Mouse (Mus musculus): ENCODE results near the gene Vmn2r29. TPM values are rescaled to one million over a fixed set of nuclear protein-coding genes. Genes with fewer than 3 reads are reported as not detected.
"Not testable (repeated sequence)": the region's sequence is repeated elsewhere in the genome, so short reads cannot be mapped to it uniquely, and the experiment has no call there.

The Vmn2r29 gene
- polyA plus RNA-seq (2016; fragmentation: Nextera tagmentation; extraction: Ambion mirVana), result 0.20 TPM in 1 of 2 replicates, not detected in the other

DNA sequence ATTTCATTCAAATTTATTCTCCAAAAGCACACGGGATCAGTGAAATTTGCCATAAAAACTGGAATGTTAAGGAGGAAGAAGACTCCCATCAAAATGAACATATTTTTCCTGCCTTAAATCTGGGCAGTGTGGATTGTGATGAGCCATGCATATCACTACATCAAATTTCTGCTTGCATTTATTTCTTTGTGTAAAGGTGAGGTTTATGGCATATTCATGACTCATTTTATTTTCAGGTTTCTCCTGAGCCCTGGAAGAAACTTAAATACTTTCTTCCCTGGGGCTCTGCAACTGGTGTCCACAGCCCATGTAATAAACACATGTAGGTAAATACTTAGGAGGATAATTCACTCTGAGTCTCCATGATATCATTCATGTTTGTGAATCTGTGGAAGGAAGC lies at the start of gene Vmn2r29:
TSS of gene Vmn2r29 (minus strand) at position 101 of the 400 bp plus-strand sequence.
- H3K27ac ChIP-seq; H3K36me3 ChIP-seq (replicated peaks); H3K4me3 ChIP-seq; H3K9me3 ChIP-seq; DNase-seq (ENCODE audit: extremely low spot score, low spot score); H3K4me1 ChIP-seq; H3K27me3 ChIP-seq (ENCODE audit: poor library complexity, severe bottlenecking): not testable (repeated sequence)
- WGBS, result no CpG with 5 or more reads among the region's 1 CpGs

DNA sequence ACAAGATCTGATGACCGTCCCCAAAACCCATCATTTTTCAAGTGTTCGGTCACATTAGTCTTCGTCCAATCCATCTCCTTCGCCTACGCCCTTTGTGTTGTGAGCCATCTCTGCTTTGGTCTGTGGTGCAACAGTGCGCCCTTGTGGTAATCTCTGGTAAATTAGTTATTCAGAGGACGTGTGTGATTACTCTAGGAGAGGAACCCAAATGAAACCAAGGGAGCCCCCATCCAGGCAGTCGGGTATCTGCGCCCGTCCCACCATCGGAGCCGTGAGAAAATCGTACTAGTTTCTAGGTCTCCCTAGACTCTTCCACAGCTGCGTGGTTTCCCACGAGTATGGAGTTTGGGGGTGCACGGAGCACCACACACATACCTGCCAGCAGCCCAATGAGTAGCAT lies 48.5 kb upstream of the Vmn2r29 start:
- H3K27ac ChIP-seq, result no peak overlapping the region
- peaks cover 59% of the 10 kb centered on the region for H3K36me3 ChIP-seq (replicated peaks)
- peaks cover 5% of the 10 kb centered on the region for H3K27me3 ChIP-seq (ENCODE audit: poor library complexity, severe bottlenecking)
- peaks cover 14% of the 10 kb centered on the region for H3K4me1 ChIP-seq
- WGBS, result 88% methylated on average over 16 of the region's 16 CpGs
- no peak overlapping the region for H3K4me3 ChIP-seq
- DNase-seq (ENCODE audit: extremely low spot score, low spot score), result peak; percentile 27
- H3K9me3 ChIP-seq, result peaks cover 20% of the 10 kb centered on the region

DNA sequence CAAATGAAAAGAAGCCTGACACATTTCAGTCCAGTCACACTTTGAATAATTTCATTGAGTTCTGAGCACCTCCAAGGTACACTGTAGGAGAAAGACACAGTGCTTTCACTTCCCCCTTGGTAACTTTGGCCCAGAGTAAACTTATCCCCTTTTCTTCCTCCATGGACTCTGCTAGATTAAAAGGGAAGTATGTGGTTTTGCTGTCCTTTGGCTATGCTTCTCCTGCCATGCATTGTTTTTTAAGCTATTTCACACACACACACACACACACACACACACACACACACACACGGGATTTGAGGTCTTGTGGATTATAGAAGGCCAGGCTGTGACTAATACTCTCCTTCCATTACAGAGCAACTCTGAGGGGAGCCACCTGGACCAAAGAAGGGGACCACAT lies 34.3 kb upstream of the Vmn2r29 start:
- H3K4me1 ChIP-seq, result no peaks in the 10 kb centered on the region
- H3K4me3 ChIP-seq, result no peak overlapping the region
- peaks cover 8% of the 10 kb centered on the region for H3K9me3 ChIP-seq
- no peaks in the 10 kb centered on the region for H3K27me3 ChIP-seq (ENCODE audit: poor library complexity, severe bottlenecking)
- no peak for DNase-seq (ENCODE audit: extremely low spot score, low spot score)
- no peak overlapping the region for H3K27ac ChIP-seq
- H3K36me3 ChIP-seq (replicated peaks), result peaks cover 35% of the 10 kb centered on the region
- 67% methylated on average over 1 of the region's 1 CpGs for WGBS

DNA sequence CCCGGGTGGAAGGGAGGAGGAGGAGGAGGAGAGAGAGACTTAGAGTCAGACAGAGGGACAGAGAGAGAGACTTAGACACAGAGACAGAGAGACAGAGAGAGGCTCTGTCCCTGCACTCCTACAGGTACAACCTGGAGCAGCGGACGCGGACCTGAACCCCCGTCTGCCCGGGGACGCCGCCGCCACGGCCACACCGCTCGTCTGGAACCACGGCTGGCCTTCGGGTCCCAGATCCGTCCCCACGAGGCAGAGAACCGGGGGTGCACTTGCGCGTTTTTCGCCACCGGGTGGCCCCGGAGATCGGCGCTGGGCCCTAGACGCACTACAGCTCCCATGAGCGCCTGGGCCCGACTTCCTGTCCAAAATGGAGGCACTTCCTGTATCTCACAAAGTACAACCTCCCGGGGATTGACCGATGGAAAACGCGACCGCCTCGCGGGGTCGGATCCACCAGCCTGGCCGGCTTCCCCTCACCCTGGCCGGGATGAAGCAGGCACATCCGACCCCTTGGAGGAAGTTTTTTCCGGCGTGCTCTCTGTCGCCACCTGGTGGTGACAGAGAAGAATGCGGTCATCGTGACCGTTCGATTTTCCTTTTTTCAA lies 30.9 kb upstream of the Vmn2r29 start, which contains the start of gene Gm45844:
TSS of gene Gm45844 (minus strand) at position 324 of the 602 bp plus-strand sequence.
- H3K9me3 ChIP-seq; H3K4me1 ChIP-seq; H3K27me3 ChIP-seq (ENCODE audit: poor library complexity, severe bottlenecking); H3K36me3 ChIP-seq (replicated peaks): not testable (repeated sequence)
- WGBS, result 51% methylated on average over 45 of the region's 45 CpGs
- DNase-seq (ENCODE audit: extremely low spot score, low spot score), result peak; percentile 64
- peak within 1 kb of the TSS; percentile 73 for H3K27ac ChIP-seq
- H3K4me3 ChIP-seq, result peak within 1 kb of the TSS; percentile 42

DNA sequence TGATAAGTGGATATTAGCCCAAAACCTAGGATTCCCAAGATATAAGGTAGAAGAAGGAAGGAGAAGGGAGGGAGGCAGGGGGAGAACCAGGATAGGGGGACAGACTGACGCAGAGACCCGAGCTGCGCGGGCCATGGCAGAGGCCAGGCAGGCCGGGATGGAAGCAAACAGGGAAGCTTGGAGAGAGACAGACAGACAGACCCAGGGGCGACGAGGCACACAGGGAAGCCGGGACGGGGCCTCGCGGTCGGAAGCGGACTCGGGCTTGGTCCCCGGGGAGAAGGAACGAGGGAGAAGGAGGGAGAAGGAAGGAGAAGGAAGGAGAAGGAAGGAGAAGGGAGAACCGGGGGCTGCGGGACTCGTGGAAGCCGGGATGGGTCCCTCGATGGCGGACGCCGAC lies 30.4 kb upstream of the Vmn2r29 start:
- 53% methylated on average over 24 of the region's 24 CpGs for WGBS
- peak; percentile 50 for DNase-seq (ENCODE audit: extremely low spot score, low spot score)
- peak overlapping the region; percentile 42 for H3K4me3 ChIP-seq
- not testable (repeated sequence) for H3K36me3 ChIP-seq (replicated peaks); H3K4me1 ChIP-seq; H3K27me3 ChIP-seq (ENCODE audit: poor library complexity, severe bottlenecking); H3K9me3 ChIP-seq
- peak overlapping the region; percentile 73 for H3K27ac ChIP-seq

DNA sequence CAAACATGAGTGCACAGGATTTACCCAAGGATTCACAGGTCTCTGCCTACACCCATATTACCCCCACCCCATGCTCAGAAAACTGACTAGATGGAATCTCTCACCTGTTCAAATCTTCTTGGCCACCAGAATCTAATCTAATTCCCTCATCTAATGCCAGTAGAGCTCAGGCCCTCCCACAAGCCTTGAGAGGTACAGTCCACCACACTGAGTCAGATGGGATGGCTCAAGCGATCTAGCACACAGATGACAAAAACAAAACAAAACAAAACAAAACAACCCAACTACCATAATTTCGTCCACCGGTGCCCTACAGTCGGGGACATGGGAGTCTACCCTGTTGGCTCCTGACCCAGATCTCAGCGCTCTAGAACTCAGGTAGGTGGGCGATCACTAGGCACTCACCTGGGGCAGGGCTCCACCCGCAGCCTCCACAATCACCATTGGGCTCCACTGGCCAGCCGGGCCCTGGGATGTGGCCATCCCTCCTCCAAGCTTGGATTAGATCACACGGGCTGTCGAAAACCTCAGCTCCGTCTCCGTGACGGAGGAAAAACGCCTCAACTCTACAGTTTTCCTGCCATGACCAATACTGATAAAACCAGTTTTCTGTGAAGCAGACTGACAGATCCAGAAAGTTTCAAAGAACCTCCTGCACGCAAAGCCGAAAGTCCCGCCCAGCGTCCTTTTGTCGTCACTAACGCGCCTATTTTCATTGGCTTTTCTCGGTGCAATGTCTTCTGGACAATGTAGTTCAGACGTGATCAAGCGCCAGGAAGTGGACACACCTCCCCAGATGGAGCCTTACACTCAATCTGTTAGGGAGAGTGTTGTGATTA lies 37.6 kb downstream of the Vmn2r29 start, which contains the start of gene Zfp772:
TSS of gene Zfp772 (minus strand) at position 686 of the 839 bp plus-strand sequence.
- not testable (repeated sequence) for H3K27ac ChIP-seq; H3K27me3 ChIP-seq (ENCODE audit: poor library complexity, severe bottlenecking); H3K9me3 ChIP-seq; H3K4me1 ChIP-seq; DNase-seq (ENCODE audit: extremely low spot score, low spot score)
- 3% methylated on average over 24 of the region's 24 CpGs for WGBS
- Histone ChIP-seq H3K36me3 (replicated peaks) (peaks cover 16% of the 10 kb centered on the region), H3K4me3 (peak within 1 kb of the TSS; percentile 56)

DNA sequence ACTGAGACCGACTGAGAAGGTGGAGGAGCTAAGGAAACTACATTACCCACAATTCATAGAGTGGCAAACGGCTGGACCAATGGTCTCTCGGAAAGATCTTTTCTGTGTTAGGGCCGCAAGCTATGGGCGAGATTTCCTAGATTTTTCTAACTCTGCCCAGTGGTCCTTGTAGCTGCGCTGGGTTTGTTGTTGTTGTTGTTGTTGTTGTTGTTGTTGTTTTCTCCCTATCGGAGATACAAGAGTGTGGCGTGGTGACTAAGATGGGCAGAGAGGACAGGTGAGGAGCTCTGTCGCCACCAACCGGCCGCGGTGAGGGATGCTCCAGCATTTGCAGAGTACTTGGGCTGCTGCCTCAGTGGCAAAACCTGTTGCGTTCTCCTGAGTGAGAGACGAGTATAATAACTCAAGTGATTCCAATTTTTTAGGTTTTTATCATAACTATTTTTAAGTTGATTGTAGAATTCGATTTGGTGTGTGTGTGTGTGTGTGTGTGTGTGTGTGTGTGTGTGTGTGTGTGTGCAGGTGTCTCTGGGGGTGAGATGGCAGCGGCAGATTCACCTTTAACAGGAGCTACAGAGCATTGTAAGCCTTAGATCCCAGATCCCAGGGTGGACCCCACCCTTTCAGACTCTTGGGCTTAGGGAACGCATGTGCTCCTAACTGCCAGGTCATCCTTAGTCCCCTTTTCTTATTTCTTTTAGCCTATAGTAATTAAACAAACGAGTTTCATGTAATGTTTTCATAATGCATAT lies 58.8 kb downstream of the Vmn2r29 start:
- Histone ChIP-seq H3K4me3 (peak overlapping the region; percentile 60), H3K27ac (peak overlapping the region; percentile 80), H3K27me3 (ENCODE audit: poor library complexity, severe bottlenecking) (no peaks in the 10 kb centered on the region), H3K36me3 (replicated peaks) (0 out of 2 replicates have a peak, but pooled peaks cover 3% of the 10 kb centered on the region), H3K9me3 (no peaks in the 10 kb centered on the region), H3K4me1 (0 out of 2 replicates have a peak, but pooled peaks cover 2% of the 10 kb centered on the region)
- peak; percentile 75 for DNase-seq (ENCODE audit: extremely low spot score, low spot score)
- 13% methylated on average over 18 of the region's 18 CpGs for WGBS

DNA sequence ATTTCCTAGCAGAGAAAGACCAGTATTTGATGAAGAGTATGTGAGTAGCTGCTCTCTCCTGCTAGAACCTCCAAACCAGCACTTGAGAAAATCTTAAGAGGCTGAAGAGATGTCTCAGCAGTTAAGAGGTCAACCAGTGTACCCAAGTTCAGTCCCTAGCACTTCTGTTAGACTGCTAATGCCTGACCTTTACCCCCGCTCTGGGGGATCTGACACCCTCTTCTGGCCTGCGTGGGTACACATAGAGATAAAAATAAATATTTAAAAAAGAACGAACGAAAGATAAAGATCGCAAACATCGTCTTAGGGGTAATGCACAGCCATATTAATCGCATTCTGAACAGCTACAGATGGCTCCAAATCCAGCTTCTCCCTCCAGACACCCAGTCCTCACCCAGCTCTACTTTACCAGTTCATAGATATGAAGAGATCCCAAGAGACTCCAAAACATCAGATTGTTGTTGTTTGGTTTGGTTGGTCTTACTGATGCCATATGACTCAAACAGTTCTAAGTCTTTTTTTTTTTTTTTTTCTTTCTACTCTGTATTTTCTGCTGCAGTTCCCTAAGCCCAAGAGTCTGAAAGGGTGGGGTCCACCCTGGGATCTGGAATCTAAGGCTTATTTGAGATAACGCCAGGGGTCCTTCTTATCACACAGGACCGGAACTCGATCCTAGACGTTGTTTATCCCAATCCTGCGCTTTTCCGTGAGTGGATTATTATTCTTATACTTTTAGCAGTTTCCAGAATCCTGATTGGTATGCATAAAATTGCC lies 59.5 kb downstream of the Vmn2r29 start:
- Histone ChIP-seq H3K27ac (no peak overlapping the region; the same call in 1 of the 2 replicates), H3K36me3 (replicated peaks) (peaks cover 10% of the 10 kb centered on the region), H3K27me3 (ENCODE audit: poor library complexity, severe bottlenecking) (no peaks in the 10 kb centered on the region), H3K9me3 (no peaks in the 10 kb centered on the region), H3K4me3 (peak overlapping the region; percentile 60), H3K4me1 (0 out of 2 replicates have a peak, but pooled peaks cover 2% of the 10 kb centered on the region)
- DNase-seq (ENCODE audit: extremely low spot score, low spot score), result no peak
- 43% methylated on average over 13 of the region's 13 CpGs for WGBS

DNA sequence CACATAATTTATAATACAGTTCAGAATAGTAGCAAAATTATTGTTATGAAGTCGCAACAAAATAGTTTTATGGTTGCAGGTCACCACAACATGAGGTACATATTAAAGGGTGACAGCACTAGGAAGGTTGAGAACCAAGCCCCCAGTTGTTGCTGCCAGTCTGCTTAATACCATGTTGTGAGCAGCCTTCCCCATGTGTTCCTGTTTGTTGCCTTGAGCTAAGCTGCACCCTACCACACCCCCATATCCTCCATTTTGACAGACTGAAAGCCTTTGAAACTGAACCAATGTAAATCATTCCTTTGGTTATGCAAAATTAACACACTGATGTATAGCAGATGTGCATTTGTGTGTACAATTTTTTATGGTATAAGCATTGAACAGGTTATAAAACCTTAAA lies 61.2 kb downstream of the Vmn2r29 start:
- Histone ChIP-seq H3K27ac (no peak overlapping the region), H3K4me3 (no peak overlapping the region), H3K4me1 (0 out of 2 replicates have a peak, but pooled peaks cover 2% of the 10 kb centered on the region), H3K9me3 (no peaks in the 10 kb centered on the region), H3K27me3 (ENCODE audit: poor library complexity, severe bottlenecking) (no peaks in the 10 kb centered on the region), H3K36me3 (replicated peaks) (peaks cover 27% of the 10 kb centered on the region)
- DNase-seq (ENCODE audit: extremely low spot score, low spot score), result no peak
- WGBS, result 88% methylated on average over 1 of the region's 1 CpGs

Other genes with a start within 250 kb of the Vmn2r29 start
- 13.8 and 14.4 TPM in 2 replicates for gene Zfp954, start 125.8 kb downstream of the Vmn2r29 start, polyA plus RNA-seq (2016; fragmentation: Nextera tagmentation; extraction: Ambion mirVana)
- gene Zfp773, start 110.6 kb downstream of the Vmn2r29 start, polyA plus RNA-seq (2016; fragmentation: Nextera tagmentation; extraction: Ambion mirVana), result 4.4 and 5.4 TPM in 2 replicates
- gene Zfp418, start 76.0 kb downstream of the Vmn2r29 start, polyA plus RNA-seq (2016; fragmentation: Nextera tagmentation; extraction: Ambion mirVana), result 2.4 and 2.6 TPM in 2 replicates
- gene Zfp772, start 37.3 kb downstream of the Vmn2r29 start, polyA plus RNA-seq (2016; fragmentation: Nextera tagmentation; extraction: Ambion mirVana), result 9.0 and 9.4 TPM in 2 replicates
- gene Gm45844, start 31.0 kb upstream of the Vmn2r29 start, polyA plus RNA-seq (2016; fragmentation: Nextera tagmentation; extraction: Ambion mirVana), result 1.1 and 1.5 TPM in 2 replicates
- gene Clcn4, start 53.5 kb upstream of the Vmn2r29 start, polyA plus RNA-seq (2016; fragmentation: Nextera tagmentation; extraction: Ambion mirVana), result 36.2 and 36.4 TPM in 2 replicates
- gene Vmn2r30, start 90.3 kb upstream of the Vmn2r29 start, polyA plus RNA-seq (2016; fragmentation: Nextera tagmentation; extraction: Ambion mirVana), result not detected in 2 replicates
- not detected in 2 replicates for gene Gm45783, start 127.2 kb upstream of the Vmn2r29 start, polyA plus RNA-seq (2016; fragmentation: Nextera tagmentation; extraction: Ambion mirVana)
- not detected in 2 replicates for gene Vmn2r31, start 152.4 kb upstream of the Vmn2r29 start, polyA plus RNA-seq (2016; fragmentation: Nextera tagmentation; extraction: Ambion mirVana)
- gene Vmn2r32, start 232.7 kb upstream of the Vmn2r29 start, polyA plus RNA-seq (2016; fragmentation: Nextera tagmentation; extraction: Ambion mirVana), result not detected in 2 replicates

Data from forebrain, embryonic 10.5 days (tissue).